Mouse (Mus musculus) CD8-positive naive resting alpha-beta T cell, adult 2 months (primary cell): Measurements from ENCODE around the gene Ulk1.

Experiments
- DNase-seq, 2 experiments: peaks; one replicate each; pipeline ENCODE4 v3.0.0; 2022; ENCODE audit warnings: low read depth in 2 of 2, low spot score in 2 of 2

Ulk1 gene

DNA sequence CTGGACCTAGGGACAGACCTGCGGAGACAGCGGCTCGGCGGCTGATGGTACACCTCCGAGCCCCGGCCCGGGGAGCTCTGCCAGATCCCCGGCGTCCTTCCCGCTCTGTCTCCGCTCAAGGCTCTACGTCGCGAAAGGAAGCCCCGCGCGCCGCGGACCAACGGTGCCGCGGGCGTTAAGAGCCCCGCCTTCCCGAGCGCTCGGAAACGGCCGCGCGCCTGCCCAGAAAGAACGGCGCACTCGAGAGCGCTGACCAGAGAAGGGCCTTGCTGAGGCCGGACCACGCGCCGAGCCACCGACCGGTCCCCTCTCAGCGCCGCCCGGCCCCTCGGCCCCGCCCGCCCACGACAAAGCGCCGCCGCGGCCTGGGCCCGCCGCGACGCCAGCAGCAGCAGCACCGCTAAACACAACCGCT, 39.9 kb downstream of the Ulk1 start:
- peak in 1 of 2 experiments; percentile 36 for DNase-seq

- no peak for DNase-seq
These were observed 40.6 kb downstream of the Ulk1 start for GRCm38 (mm10) chr5:110769272-110769671.

- DNase-seq = no peak
These were observed 46.0 kb downstream of the Ulk1 start for GRCm38 (mm10) chr5:110763890-110764289.

- no peak for DNase-seq
These were observed 64.9 kb downstream of the Ulk1 start for GRCm38 (mm10) chr5:110745021-110745420.

DNA sequence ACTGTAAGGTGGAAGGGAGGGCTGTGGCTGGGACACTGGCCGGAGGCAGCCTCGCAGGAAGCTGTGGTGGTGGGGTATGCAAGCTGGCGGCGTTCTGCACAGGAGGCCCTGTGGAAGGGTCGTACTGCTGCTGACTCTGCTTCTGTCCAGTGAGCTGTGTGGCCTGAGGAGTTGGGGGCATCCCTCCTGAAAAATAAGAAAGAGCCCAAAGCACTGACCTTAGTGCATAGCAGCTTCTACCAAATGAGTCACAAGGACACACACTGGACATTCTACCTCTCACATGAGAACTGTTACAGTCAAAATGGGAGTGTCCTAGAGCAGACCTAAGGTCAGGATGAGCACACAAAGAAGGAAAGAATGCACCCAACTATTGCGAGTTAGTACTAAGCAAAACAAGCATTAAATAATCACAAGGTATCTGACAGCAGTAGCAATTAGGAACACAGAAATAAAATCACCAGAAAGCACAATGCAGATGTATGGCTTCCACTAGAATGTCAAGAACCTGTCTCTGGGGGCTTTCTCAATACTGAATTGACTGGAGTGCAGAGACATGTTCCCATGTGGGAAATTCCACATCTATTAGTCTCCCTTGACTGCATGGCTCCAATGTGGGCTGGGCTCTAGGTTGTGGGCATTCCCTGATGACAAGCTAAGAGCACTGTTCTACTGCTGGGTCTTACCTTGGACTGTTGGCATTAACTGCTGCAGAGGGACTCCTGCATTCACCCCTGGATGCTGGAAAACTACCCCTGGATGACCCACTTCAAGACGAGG, 70.2 kb downstream of the Ulk1 start:
- DNase-seq = no peak

- no peak for DNase-seq
These were observed 74.3 kb downstream of the Ulk1 start for GRCm38 (mm10) chr5:110735606-110736005.
